Mouse (Mus musculus) brain, embryonic 14.5 days (tissue): ENCODE data around the gene Bcor.

Experiments
- CTCF ChIP-seq: fragments of 200-500 bp; IDR thresholded peaks from 2 replicates; pipeline ENCODE4 v1.5.1; 2012; ENCODE audit warnings: inconsistent platforms, mild to moderate bottlenecking, moderate library complexity, borderline replicate concordance; ENCODE audit not compliant: insufficient read depth, insufficient read length; ENCODE audit errors: extremely low read depth
- POLR2A ChIP-seq: fragments of 200-500 bp; IDR thresholded peaks from 2 replicates; pipeline ENCODE4 v1.6.1; 2012; ENCODE audit warnings: mild to moderate bottlenecking, inconsistent platforms, borderline replicate concordance; ENCODE audit not compliant: poor library complexity, insufficient read depth, insufficient read length, severe bottlenecking; ENCODE audit errors: extremely low read depth

DNA sequence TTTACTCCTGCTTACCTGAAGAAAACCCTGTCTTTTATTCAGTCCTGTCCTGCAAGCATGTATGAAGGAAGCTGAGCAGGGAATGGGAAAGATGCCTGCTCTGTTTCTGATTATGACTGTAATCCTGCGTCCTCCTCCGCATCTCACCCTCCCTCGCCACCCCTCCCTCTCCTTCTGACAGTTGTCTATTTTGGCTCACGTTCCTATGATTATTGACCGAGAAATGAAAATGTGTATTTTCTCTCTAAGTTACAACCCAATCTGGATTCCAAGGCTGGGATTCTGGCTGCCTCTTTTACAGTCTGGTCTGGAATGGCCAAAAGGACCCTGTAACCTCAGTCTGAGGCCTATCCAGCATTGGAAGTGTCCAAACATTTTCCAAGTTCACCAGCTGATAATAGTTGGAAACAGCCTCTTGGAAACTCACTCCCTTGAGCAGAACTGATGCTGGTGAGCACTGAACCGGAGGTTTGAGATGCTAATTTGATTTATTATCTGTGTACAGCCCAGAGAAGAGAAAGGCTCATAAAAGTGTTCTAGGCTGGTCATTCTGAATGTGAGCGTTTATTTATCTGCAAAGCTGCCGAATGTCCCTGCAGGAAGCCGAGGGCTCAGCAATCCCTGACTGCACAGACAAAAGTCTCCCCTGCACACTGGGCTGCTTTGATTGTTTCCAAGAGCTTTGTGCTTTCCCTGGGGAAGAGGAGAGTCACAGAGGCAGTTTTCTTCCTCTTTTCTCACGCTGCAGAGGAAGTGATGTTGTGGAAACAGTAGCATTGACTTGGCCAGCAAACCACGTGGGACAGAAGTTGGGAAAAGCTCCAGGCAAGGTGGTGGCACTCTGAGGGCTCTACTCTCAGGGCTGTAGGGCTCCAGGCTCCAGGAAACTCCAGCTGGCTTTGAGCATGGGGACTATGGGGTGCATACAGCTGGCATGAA lies 4.7 kb upstream of the Bcor start:
- no peak for TF ChIP-seq CTCF
- no peak for TF ChIP-seq POLR2A
